Mouse (Mus musculus): ENCODE results near the gene Rad23b. TPM values are rescaled to one million over a fixed set of nuclear protein-coding genes. Genes with fewer than 3 reads are reported as not detected.

Rad23b gene
- total RNA-seq, 2 experiments from 2014 or later = 179 to 185 TPM

Other genes starting within 250 kb of the Rad23b start
- gene Klf4, start 182.4 kb downstream of the Rad23b start, total RNA-seq (2021) = 1 to 10 TPM; 5.2 to 8.2 TPM

All from layer of hippocampus, postnatal 14 days (tissue).